Mouse (Mus musculus): Measurements from ENCODE around the gene Man2c1.

GRCm38 (mm10) chr9:57147205-57148143 is 17.0 kb downstream of the Man2c1 start:
- TF ChIP-seq POLR2A (IDR thresholded peaks at IDR 0.05; ENCODE audit: extremely low read depth, insufficient read depth, low read length), result no peak
- TF ChIP-seq CTCF (IDR thresholded peaks at IDR 0.05; ENCODE audit: low read depth, low read length), result no peak

Data from liver, adult 2 months (tissue).